Mouse (Mus musculus) hindbrain, embryonic 16.5 days (tissue): ENCODE results near the gene Raet1e. TPM values are rescaled to one million over a fixed set of nuclear protein-coding genes. Genes with fewer than 3 reads are reported as not detected.
"Not testable (repeated sequence)": the region's sequence is repeated elsewhere in the genome, so short reads cannot be mapped to it uniquely, and the experiment has no call there.

Experiments used
- ATAC-seq: fragments of 200-750 bp; cut with Nextera tagmentation; 2 replicates; pipeline ENCODE4 v1.8.0; 2017; ENCODE audit warnings: moderate TSS enrichment, moderate library complexity
- H3K27ac ChIP-seq: fragments of 300-500 bp; sonication (generic); 2 replicates; pipeline ENCODE4 v1.5.1; 2014; ENCODE audit warnings: low read depth, mild to moderate bottlenecking, control low read depth, low read length, moderate library complexity
- H3K27me3 ChIP-seq: fragments of 300-500 bp; sonication (generic); replicated peaks from 2 replicates; pipeline ENCODE4 v1.6.1; 2014; ENCODE audit warnings: low read length; ENCODE audit not compliant: control insufficient read depth, insufficient read depth
- H3K36me3 ChIP-seq: fragments of 300-500 bp; sonication (generic); 2 replicates; pipeline ENCODE4 v1.6.1; 2014; ENCODE audit warnings: mild to moderate bottlenecking, low read length, moderate library complexity, mixed read lengths; ENCODE audit not compliant: control insufficient read depth, insufficient read depth
- H3K4me1 ChIP-seq: fragments of 300-500 bp; sonication (generic); 2 replicates; pipeline ENCODE4 v1.6.1; 2014; ENCODE audit warnings: low read depth, low read length; ENCODE audit not compliant: control insufficient read depth, insufficient read depth
- H3K4me2 ChIP-seq: fragments of 300-500 bp; sonication (generic); 2 replicates; pipeline ENCODE4 v1.6.1; 2014; ENCODE audit warnings: mild to moderate bottlenecking, low read length, control low read depth, moderate library complexity
- H3K4me3 ChIP-seq: fragments of 300-500 bp; sonication (generic); 2 replicates; pipeline ENCODE4 v1.5.1; 2014; ENCODE audit warnings: mild to moderate bottlenecking, low read length, control low read depth, moderate library complexity
- H3K9ac ChIP-seq: fragments of 300-500 bp; sonication (generic); 2 replicates; pipeline ENCODE4 v1.6.1; 2014; ENCODE audit warnings: low read depth, mild to moderate bottlenecking, control low read depth, low read length, moderate library complexity
- H3K9me3 ChIP-seq: fragments of 300-500 bp; sonication (generic); 2 replicates; pipeline ENCODE4 v1.6.1; 2014; ENCODE audit warnings: mild to moderate bottlenecking, low read length, moderate library complexity; ENCODE audit not compliant: control insufficient read depth
- WGBS: fragments of 180-500 bp; shearing (Covaris S2); extraction: QIAGEN DNeasy Blood & Tissue Kit; methylation state at CpG from one replicate; pipeline ENCODE4 v1.1.7; 2014; 5-methylcytosine and 5-hydroxymethylcytosine counted together
- polyA plus RNA-seq: library from polyadenylated mRNA; unstranded; fragments of >200 nt; fragmentation: Nextera tagmentation; extraction: Ambion mirVana; gene quantifications from 2 replicates; pipeline ENCODE4 v1.2.1, GENCODE M21; 2015

The Raet1e gene
- polyA plus RNA-seq, 1 experiment from 2014 or later: 0.30 TPM

- H3K4me3 ChIP-seq, H3K9me3 ChIP-seq, H3K27ac ChIP-seq, H3K4me1 ChIP-seq, ATAC-seq, H3K4me2 ChIP-seq, H3K36me3 ChIP-seq, H3K9ac ChIP-seq: not testable (repeated sequence)
- peaks cover 18% of the 10 kb centered on the region for H3K27me3 ChIP-seq
- WGBS: under 1% methylated on average over 54 of the region's 55 CpGs
Observed at GRCm38 (mm10) chr10:22151056-22151862, 7.1 kb upstream of the Raet1e start.

- not testable (repeated sequence) for H3K36me3 ChIP-seq, H3K9me3 ChIP-seq, H3K4me3 ChIP-seq, H3K27ac ChIP-seq, H3K9ac ChIP-seq, H3K4me1 ChIP-seq, ATAC-seq, H3K4me2 ChIP-seq
- 3% methylated on average over 11 of the region's 11 CpGs for WGBS
- H3K27me3 ChIP-seq: peaks cover 26% of the 10 kb centered on the region
Observed at GRCm38 (mm10) chr10:22151863-22152640, 6.3 kb upstream of the Raet1e start.

GRCm38 (mm10) chr10:22153147-22153690, 5.2 kb upstream of the Raet1e start:
- not testable (repeated sequence) for H3K27ac ChIP-seq, ATAC-seq, H3K9me3 ChIP-seq, H3K4me3 ChIP-seq, H3K4me2 ChIP-seq, H3K4me1 ChIP-seq, H3K9ac ChIP-seq, H3K36me3 ChIP-seq
- peaks cover 26% of the 10 kb centered on the region for H3K27me3 ChIP-seq
- 3% methylated on average over 6 of the region's 7 CpGs for WGBS

GRCm38 (mm10) chr10:22154127-22154526, 4.2 kb upstream of the Raet1e start:
- not testable (repeated sequence) for H3K27ac ChIP-seq, H3K9ac ChIP-seq, H3K36me3 ChIP-seq, H3K9me3 ChIP-seq, ATAC-seq, H3K4me1 ChIP-seq
- Histone ChIP-seq H3K27me3 (peaks cover 30% of the 10 kb centered on the region), H3K4me3 (peak overlapping the region; percentile 32), H3K4me2 (peak overlapping the region; percentile 55)
- WGBS: under 1% methylated on average over 36 of the region's 38 CpGs

GRCm38 (mm10) chr10:22154871-22155799, 3.2 kb upstream of the Raet1e start:
- H3K9me3 ChIP-seq: no peaks in the 10 kb centered on the region
- no peaks in the 10 kb centered on the region for H3K36me3 ChIP-seq
- no peak overlapping the region for H3K9ac ChIP-seq
- no peak overlapping the region for H3K27ac ChIP-seq
- peaks cover 32% of the 10 kb centered on the region for H3K27me3 ChIP-seq
- WGBS: 9% methylated on average over 3 of the region's 3 CpGs
- H3K4me1 ChIP-seq: peaks cover 4% of the 10 kb centered on the region; the same call in 1 of the 2 replicates
- no peak for ATAC-seq
- H3K4me3 ChIP-seq: no peak overlapping the region
- H3K4me2 ChIP-seq: no peak overlapping the region

- Histone ChIP-seq H3K9ac (no peak overlapping the region), H3K36me3 (no peaks in the 10 kb centered on the region), H3K27me3 (peaks cover 29% of the 10 kb centered on the region), H3K9me3 (no peaks in the 10 kb centered on the region), H3K4me2 (peak overlapping the region; percentile 7), H3K4me1 (peaks cover 4% of the 10 kb centered on the region; the same call in 1 of the 2 replicates), H3K27ac (no peak overlapping the region), H3K4me3 (no peak overlapping the region)
- no peak for ATAC-seq
- 0% methylated on average over 24 of the region's 24 CpGs for WGBS
Observed at GRCm38 (mm10) chr10:22159131-22159561, 777 bp downstream of the Raet1e start.

GRCm38 (mm10) chr10:22159581-22160140, 1.3 kb downstream of the Raet1e start:
- no peak overlapping the region for H3K9ac ChIP-seq
- H3K27ac ChIP-seq: no peak overlapping the region
- H3K4me3 ChIP-seq: no peak overlapping the region
- no peaks in the 10 kb centered on the region for H3K36me3 ChIP-seq
- no peak for ATAC-seq
- WGBS: 5% methylated on average over 21 of the region's 23 CpGs
- peaks cover 4% of the 10 kb centered on the region; the same call in 1 of the 2 replicates for H3K4me1 ChIP-seq
- no peak overlapping the region for H3K4me2 ChIP-seq
- H3K27me3 ChIP-seq: peaks cover 29% of the 10 kb centered on the region
- H3K9me3 ChIP-seq: no peaks in the 10 kb centered on the region

GRCm38 (mm10) chr10:22163279-22163678, 4.9 kb downstream of the Raet1e start:
- 8% methylated on average over 9 of the region's 9 CpGs for WGBS
- peak; percentile 43; the same call in 1 of the 2 replicates for ATAC-seq
- H3K9me3 ChIP-seq, H3K27me3 ChIP-seq, H3K9ac ChIP-seq, H3K27ac ChIP-seq, H3K4me3 ChIP-seq, H3K36me3 ChIP-seq, H3K4me1 ChIP-seq: not testable (repeated sequence)
- H3K4me2 ChIP-seq: peak overlapping the region; percentile 43
